Mouse (Mus musculus): ENCODE measurements at regions not wholly inside any gene's neighbourhood (a gene's known extent, or its start where the extent isn't known, plus 50 kb on each side); places are given as distances from the start of the nearest gene placed in this dataset.

DNA sequence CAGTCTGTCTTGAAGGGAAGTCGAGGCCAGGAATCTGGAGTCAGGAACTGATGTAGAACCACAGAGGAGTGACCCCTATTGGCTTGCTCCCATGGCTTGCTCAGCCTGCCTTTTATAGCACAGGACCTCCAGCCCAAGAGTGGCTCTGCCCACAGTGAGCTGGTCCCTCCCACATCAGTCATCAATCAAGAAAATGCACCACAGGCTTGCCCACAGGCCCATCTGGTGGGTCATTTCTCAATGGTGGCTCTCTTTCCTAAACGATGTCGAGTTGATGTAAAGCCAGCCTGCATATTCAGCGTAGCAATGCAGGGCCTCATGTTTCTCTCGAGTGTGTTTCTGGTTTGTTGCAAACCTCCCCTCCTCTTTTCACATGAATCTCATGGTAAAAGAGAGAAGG, 168.3 kb upstream of the Ubr2 start:
- TF ChIP-seq POLR2A (IDR thresholded peaks at IDR 0.05; ENCODE audit: extremely low read depth, insufficient read depth, low read length) (no peak), CTCF (IDR thresholded peaks at IDR 0.05; ENCODE audit: low read depth, low read length) (no peak)

Measured in liver, adult 2 months (tissue).